Mouse (Mus musculus) skeletal muscle tissue, adult 2 months (tissue): ENCODE measurements at regions not wholly inside any gene's neighbourhood (a gene's known extent, or its start where the extent isn't known, plus 50 kb on each side); places are given as distances from the start of the nearest gene placed in this dataset.
A peak's percentile ranks its signal among the peaks of the same experiment; 100 is the strongest.

Experiments used
- DNase-seq: peaks from one replicate; pipeline ENCODE4 v3.0.0-alpha.2; 2012; ENCODE audit warnings: low read depth, low spot score

DNA sequence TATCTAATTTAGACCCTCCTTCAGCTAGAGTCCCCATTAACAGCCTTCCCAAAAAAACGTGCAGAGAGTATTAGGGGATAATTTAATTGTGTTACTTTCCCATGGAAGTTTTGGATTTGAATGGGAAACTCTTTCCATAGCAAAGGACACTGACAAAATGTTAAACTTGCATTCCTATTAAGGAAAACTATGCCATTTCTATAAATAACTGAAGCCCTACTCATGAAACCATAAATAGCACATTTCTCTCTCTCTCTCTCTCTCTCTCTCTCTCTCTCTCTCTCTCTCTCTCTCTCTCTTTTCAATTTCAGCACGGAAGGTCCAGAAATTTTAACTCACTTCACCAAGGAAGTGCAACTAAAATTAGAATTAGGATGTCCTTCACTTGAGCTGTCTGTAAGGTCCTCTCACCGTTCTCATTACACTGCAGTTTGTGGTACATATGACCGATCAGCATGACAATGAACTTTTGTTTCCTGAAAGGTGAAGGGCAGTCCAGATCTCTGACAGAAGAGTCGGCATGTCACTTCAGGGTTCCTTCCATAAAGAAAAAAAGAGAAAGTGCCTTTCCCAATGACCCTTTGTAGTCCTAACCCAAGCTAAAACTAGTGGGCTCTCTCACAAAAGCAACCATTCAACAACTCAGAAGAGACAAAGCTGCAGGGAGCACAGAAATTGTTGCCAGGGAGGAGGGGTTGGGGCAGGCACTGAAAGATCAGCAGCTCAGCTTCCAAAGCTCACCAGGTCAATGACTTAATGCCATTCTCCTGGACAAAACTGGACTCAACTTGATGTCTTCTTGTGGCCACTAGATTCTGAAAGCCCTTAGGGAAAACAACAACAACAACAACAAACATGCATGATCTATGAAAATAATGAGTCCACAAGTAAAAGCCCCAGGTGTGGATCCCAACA, 696.9 kb downstream of the Diaph3 start:
- no peak for DNase-seq

DNA sequence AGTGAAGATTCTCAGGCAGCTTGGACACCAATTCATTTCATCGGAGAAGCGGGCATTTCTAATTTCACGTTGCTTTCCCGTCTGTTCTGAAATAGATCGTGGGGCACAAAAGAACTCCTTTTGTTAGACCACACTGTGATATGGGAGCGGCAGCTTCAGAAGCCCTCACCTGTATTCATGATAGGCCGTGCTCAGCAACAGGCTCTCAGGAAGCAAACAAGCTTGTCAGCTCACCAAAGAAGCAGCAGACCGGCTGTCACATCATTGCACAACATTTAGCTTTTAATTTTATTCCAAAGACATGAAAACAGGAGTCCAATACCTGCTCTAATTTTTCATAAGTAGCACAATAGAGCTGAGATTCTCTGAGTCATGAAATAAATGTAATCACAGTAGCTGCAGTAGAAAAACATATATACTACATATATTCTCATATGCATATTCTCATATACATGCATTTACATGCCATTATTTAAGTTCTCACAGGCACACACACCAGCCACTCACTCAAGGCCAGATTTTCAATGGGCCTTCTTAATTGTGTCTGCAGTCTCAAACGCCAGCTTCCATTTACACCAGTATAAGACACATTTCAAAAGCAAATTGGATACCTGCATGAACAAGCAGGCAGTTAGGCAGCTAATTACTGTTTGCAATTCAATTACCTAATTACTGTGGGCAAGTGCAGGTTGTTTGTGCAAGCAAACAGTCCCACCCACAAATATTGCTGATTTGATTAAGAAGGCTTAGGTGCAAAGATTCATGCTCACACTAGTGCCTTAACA, 698.9 kb downstream of the Diaph3 start:
- no peak for DNase-seq

DNA sequence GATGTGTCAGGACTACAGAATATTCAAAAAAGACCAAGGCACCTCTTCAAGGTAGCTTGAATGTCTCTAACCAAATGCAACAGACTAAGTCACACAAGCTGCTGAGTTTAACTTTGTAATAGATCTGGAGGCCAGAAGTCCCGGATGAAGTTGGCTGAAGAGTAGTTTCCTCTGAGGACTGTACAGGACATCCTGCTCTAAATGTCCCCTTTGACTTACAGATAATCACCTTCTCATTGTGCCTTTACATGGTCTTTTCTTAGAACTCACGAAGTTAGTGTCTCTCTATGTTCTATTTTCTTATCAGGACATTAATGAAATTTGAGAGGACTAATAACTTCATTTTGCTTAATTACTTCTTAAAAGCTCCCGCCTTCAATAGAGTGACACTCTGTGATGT, 703.7 kb downstream of the Diaph3 start:
- DNase-seq: no peak

DNA sequence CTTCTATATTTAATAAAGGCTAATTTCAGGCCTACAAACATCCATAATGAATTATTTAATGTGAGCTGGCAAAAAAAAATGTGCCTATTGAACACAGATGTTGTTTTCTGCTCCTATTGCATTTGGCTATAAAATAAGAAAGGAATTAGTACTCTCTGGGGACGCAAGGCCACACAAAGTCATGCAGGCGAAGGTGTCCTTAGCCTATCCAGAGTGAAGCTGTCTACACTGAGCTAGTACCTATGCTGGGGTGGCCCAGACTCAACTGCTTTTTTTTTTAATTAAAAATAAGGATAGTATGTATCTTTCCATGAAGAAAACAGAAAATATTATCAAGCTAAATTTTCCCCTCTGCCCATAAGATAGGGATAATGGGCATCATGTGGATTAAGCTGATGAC, 705.7 kb downstream of the Diaph3 start:
- DNase-seq: no peak

DNA sequence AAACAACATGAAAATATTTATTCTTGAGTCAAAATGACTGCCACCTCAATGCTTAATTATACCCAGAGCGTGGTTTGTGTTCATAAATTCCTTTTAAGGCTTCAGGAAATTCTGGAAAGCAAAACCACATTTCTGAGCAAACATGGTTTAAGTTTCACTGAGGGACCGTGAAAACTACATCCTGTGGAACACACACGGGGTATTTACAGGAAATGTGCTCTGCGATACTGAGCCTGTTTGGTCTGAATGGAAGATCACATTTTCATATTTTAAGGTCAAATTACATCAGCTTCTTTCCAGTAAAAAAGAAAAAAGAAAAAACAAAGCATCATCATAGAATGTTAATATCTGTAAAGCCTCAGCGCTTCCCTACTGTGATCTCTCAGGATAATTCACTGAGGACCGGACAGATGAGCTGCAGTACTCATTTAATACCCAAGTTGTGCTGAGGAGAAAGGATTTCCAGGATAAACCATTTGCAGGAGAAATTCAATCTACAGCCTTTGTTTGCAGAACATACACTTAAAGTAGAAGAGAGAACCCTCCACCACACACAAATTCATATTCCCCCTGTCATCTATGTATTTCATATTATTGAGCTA, 709.7 kb downstream of the Diaph3 start:
- DNase-seq: no peak

DNA sequence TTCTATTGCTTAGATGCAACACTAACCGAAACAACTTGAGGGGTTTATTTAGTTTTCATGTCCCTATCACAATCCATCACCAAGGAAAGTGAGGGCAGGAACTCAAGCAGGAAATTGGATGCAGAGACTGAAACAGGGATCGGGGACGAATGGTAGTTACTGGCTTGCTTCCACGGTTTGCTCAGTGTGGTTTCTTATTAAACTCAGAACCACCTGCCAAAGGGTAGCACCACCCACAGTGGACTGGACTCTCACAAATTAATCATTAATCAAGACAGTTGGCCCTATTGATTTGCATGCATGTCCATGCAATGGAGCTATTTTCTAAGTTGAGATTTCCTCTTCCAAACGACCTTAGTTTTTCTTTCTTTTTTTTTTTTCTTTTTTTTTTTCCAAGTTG, 719.2 kb downstream of the Diaph3 start:
- DNase-seq: no peak

DNA sequence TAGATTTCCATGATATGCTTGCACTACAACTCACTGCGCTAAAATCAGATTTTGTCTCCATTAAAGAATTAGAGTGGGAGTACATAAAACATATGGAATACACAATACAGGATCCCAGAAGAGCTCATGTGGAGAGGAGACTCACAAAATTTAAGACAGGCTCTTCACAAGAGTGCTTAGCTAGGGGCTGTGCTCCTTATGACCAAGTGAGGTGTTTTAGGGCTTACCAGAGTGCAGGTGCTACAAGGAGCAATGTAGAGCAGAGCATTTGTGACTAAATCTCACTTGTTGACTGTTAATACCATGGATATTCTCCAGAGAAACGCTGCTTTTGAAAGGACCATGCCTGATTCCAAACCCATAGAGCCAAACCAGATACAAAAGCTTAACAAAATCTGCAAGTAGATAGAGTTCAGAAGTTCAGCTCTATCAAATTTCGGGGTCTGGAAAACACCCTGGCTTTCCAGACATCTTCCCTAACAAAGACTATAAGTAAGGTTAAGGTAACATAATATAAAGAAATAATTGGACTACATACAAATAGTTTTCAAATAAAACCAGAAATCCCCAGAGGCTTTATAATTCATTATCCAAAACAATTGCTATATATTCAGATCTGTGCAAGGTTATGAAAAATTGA, 721.0 kb downstream of the Diaph3 start:
- DNase-seq: no peak

DNA sequence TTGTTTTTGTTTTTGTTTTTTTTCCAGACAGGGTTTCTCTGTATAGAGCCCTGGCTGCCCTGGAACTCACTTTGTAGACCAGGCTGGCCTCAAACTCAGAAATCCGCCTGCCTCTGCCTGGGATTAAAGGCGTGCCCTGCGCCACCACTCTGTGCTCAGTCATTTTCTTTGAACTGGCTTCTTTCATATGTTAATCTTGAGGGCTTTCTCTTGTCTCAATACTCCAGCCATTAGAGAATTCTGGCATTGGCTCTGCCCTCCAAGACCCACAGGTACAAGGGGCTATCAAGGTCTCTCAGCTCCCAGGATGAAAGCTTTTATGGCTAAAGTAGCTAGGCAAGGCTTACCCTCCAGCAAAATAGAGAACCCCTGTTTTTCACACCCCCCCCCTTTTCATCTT, 744.2 kb downstream of the Diaph3 start:
- no peak for DNase-seq

DNA sequence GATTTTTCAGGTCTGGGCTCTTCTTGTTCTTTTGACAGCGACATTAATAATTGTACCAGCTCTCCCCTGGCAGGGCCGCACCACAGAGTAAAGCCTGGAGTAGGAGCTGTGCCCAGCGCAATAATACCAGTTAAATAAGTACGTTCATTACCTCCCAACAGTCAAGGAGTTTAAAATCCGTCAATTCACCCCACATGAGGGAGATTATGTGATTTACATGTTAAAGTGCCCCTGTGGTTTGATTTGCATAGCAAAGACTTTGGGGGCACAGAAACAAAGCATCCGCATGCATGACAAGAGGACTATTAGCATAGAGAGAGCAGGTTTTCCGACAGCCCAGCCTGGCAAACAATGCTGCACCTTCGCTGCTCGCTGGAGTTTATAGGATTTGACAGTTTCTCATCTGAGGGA, 745.1 kb downstream of the Diaph3 start:
- DNase-seq: no peak

DNA sequence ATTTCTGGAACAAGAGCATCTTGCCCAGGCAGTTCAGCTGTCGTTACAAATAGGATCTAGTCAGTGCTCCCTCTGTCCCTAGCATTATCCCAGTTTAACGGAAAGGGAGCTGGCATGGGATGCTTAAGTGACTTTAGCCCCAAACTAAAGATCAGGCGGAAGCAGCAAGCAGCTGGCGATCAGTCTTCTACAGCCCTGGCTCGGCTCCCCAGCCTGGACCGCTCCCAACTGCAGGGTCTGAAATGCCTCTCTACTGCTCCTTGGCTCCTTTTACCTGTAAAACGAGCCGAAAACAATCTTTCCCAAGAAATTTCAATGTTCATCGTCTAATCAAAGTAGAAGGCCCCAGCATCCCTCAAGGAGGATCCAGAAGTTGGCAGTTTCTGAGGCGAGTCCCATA, 745.5 kb downstream of the Diaph3 start:
- no peak for DNase-seq

DNA sequence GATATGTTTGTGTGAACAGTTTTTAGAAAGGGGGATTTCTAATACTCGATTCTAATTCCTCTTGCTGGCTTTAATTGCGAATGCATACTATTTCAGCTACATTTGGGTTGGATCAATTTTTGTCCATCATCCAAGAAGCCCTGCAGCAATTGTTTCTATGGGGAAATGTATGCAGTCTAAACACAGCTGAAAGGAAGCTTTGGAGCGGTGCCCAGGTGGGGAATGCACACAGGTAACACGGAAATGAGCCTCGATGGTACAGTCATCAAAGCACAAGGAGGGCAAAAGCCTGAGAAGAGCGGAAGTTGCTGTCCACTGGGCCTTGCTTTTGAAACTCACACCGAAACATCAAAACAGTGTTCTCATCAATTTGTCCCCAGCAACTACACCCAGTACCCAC, 746.0 kb downstream of the Diaph3 start:
- DNase-seq: no peak

DNA sequence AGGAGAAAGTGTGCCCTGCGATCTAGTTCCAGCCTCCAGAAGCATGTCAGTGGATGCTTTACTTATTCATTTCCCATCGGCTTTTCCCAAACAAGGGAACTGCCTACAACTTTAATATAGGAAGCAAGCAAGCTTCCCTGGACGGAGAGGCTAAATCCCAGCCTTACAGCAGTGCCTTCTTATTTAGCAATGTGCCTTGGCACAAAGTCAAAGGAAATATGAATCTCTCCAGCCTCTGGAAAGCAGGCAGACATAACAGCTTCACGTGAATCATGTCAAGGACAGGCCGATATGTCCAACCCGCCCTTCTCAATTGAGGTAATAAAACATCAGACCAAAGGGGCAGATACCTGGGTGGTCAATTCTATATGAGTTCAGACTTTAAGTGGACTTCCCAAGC, 755.9 kb downstream of the Diaph3 start:
- DNase-seq: peak; percentile 30

DNA sequence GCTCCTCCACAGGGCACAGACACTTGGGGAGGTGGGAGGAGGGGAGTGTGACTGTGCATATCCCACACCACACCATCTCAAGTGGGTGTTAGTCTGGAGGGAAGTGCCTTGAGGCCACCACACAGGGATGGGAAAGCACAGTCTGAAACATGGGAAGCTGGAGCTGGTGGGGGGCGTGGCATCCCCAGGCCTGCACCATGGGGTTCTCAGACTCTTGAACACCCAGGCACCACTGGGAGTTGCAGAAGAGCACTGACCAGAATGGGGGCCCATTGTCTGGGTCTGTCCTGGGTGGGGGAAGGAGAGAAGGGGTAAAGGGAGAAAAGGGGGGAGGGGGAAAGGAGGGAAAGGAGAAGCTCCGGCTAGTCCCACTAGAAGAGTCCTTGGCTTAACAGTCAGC, 776.0 kb downstream of the Diaph3 start:
- DNase-seq: no peak

DNA sequence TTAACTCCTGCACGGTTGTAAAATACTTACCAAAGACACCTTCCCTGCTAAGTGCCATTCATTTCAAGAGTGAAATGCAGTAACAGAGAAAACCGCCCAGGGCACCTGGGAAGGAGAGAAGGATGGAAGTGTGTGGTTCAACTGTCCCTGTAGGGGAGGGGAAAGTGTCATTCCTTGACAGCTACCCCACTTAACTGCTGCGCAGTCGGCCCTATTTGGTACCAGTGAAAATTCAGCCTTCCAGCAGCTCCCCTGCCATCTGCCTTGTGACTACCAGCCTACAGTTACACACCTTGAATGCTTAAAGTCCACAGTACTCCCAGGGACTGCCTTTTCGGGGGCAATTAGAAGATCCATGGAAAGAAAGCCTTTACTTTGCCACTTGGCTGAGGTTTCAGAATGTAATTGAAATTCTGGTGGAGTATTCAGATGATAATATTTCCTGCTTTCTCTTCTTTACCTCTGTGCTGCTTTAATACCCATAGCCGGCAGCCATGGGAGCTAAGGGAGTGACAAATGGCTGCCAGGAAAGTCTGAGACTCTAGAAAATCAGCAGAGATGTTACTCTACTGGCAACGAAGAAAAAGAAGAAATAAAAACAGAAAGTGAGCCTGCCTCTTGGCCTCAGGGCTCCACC, 780.5 kb downstream of the Diaph3 start:
- no peak for DNase-seq

DNA sequence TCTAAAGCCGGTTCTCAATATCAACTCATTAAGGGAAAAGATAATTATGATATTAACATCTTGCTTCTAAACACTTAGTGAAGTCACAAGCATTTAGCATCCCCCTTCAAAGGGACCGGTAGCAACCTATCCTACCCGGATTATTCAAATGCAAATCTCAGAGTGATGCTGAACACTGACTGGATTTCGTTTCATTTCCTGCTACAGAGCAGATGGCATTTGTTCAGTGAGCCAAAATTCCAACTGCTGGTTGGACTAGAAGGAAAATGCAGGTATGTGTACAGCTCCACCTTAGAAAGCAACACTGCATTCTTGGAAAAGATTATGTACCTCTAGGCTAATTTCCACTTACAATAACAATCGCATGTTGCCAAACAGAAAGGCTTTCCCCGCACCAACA, 782.5 kb downstream of the Diaph3 start:
- no peak for DNase-seq

DNA sequence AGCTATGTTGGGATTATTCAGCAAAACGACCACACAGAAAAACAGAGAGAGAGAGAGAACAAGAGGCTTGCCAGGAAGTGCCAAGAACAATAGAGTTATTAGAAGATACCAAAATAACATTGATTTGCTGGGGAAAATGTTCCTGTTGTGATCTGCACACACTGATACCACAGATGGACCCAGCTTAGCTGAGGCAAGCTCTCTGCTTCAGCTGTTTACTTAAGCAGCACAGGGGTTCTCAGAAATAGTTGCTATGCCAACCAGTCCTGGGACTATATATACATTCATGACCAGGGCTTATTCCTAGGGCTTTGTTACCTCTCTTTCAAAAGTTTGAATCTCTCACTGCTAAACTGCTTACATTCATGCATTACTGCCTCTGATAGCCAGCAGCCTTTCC, 790.5 kb downstream of the Diaph3 start:
- no peak for DNase-seq

DNA sequence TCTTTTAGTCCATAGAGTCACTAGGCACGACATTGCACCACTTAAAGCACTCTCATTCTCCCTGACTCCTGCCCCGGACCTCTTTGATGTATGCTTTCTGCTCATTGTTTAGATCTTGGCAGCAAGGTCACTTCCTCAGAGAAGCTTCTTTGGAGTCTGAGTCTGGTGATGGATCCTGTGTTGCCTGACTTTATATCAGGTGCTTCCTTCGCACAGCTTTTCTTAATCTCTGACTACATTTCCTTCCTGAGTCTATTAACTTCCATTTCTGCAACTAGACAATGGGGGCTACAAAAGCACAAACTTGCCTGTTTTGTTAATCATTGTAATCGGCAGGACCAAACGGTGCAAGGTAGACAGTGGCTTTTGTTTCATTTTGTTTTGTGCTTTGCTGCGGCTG, 802.0 kb downstream of the Diaph3 start:
- DNase-seq: peak; percentile 12

DNA sequence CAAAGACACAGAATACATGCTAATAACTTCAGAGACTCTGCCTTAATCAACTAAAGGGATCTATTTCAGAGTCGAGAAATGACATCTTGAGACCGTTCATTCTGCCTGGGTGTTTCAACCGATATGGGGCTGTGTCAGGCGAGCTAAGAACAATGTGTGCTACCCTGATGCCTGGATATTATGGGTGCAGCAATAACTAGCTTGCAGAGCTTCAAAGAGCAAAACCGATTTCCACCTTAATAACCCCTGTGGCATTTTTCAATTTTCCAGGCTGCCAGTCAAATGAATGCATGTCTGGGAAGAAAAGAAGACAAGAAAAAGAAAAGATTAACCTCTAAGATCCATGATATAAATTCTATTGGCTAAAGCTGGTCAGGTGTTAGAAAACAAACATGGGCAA, 804.0 kb downstream of the Diaph3 start:
- DNase-seq: no peak

DNA sequence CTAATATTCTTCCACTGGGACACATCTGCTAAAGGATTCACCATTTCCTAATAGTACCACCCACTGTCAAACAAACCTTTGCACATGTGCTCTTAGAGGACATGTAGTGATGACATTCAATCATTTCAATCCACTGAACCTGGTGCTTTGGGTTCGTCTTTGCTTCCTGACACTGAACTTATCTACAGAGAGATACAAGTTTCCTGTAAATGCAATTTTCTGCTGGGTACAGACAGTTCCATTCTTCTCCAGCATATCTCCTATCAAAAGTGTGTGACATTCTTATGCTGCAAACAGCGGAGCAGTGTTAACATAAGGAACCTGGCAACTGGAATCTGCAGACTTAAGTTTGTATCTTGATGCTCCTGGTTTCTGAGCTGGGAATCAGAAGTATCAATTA, 805.8 kb downstream of the Diaph3 start:
- DNase-seq: no peak

DNA sequence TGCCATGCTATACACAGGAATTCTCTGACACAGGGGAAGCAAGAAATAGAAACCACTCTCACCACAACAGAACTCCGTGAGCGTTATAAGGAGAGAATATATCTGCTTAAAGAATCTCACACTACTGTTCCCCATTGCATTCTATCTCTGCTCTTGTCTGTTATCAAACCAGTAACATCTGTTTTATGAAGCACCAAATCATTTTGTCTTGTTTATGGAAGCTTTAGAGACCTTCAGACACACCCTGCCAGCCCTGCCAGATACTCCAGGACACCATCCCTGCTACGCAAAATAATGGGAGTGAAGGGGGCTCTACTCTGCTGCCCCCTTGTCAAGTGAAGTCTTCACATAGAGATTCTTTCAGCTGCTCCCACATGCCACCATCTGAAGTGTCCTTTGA, 811.9 kb downstream of the Diaph3 start:
- no peak for DNase-seq

DNA sequence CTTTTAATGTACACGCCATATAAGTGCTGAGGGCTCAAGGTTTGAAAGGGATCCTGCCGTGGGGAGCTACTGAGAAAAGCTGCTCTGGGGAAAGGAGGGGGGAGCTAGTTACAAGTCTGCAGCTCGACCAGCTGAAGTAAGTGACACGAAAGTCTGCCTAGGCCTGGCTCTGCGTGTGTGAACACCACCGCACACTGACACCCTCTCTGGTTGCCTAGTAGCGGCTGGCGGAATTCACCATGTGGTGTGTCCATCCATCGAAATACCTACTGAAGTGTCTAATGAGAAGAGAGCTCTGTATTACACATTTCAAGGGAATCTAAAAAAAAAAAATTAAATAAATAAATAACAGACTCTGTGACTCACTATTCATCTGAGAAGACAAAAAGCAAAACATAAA, 813.4 kb downstream of the Diaph3 start:
- no peak for DNase-seq

DNA sequence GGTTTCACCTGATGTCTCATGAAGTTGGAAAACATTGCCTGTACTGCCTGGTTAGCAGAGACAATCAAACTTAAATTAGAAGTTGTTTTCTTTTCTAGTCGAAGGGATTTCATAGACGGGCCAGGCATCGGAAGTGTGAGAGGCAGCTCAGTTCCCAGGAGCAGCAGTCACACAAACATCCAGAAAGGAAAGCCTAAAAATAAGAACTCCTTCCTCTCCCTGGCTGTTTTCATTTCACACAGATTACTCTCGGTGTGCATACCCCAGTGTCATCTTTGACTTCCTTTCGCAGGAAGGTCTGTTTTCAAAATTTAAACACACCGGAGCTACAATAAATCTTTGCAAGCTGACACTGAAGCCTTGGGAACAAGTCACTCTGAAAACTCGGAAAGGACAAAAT, 818.7 kb downstream of the Diaph3 start:
- DNase-seq: no peak
